Mouse (Mus musculus) thymus, postnatal 14 days (tissue): Measurements from ENCODE around the gene Gm5800.
"Not testable (repeated sequence)": the region's sequence is repeated elsewhere in the genome, so short reads cannot be mapped to it uniquely, and the experiment has no call there.

ENCODE experiments used
- DNase-seq: peaks from one replicate; pipeline ENCODE4 v3.0.0; 2021

Gene Gm5800

GRCm38 (mm10) chr14:51717083-51717482, at the start of gene Gm5800:
Gene Gm5800, minus strand, starts transcription at chr14:51717183.
- DNase-seq, result no peak

DNA sequence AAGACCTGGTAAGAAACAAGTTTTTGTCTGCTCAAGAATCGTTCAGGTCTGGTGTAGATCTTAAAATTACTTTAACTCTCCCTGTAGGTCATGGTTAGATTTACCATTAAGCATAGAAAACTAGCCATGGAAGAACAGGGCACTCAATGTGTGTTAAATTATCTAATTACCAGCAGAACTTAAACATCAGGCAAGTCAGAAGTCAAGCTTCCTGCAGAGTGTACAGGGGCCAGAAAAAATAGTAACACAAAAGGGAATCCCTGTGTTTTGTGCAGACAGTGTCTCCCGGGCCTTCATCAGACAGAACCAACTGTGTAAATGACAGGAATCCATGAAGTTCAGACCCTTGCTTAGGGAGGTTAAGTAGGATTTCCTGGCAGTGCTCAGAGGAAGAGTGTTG, 39.0 kb upstream of the Gm5800 start:
- DNase-seq, result no peak

- no peak for DNase-seq
Measured at GRCm38 (mm10) chr14:51740347-51741170, 23.6 kb upstream of the Gm5800 start.

DNA sequence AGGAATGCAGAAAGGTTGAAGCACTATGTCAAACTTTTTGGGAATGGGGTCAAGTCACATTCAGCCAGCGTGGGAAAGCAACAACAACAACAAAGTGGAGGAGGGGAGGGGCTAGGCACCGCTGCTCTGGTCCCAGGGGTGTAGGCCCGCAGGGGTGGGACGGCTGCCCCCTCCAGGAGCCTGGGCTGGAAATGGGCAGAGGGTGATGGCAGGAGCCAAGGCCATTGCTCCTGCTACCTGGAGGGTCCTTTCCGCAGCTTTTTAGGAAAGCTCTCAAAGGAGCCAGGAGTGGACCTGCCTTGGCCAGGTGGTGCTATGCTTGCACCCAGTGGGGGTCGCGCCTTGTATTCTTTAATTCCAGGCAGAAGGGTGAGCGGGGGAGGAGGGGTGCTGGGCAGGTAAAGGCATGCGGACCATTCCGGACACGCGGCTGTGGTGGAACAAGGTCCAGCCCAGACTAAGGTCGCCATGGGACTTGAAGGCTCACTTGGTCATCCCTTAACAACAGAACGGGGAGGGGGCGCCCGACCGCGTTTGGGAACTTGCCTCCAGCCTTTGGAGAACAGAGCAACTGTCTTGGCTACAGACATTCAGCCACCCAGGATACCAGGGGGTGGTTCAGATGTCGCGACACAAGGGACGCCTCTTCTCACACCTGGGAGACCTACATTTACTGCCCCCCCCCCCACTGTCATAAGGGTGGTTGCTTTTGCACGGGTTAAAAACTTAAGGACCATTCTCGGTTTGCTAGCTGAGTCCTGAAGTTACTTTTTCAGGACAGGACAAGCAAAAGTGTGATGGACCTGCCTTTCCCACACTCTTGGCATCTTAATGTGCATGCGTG, 22.4 kb upstream of the Gm5800 start:
- DNase-seq, result no peak

GRCm38 (mm10) chr14:51738411-51739149, 21.6 kb upstream of the Gm5800 start:
- no peak for DNase-seq

- DNase-seq, result no peak
Measured at GRCm38 (mm10) chr14:51737967-51738366, 21.0 kb upstream of the Gm5800 start.

DNA sequence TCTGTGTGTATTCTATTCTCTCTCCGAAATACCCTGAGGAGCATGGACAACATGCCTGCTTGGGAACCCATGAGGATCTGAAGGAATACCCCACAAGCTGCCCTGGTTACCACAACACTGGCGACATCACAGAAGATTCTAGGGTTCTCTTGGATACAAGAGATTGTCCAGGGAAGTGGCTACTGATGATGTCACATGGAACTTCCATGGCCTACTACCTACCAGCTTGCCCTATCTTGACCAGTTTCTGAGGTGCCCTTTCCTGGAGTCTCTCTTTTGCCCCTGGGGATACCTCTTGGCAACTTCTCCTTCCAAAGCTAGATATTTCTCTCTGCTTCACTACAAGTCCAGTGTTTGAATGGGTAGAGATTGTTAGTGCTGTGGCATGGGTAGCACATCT, 21.6 kb downstream of the Gm5800 start, which contains the start of gene Gm17079:
Gene Gm17079 (minus strand): TSS at position 101 of the 400 bp plus-strand sequence.
- DNase-seq, result not testable (repeated sequence)

DNA sequence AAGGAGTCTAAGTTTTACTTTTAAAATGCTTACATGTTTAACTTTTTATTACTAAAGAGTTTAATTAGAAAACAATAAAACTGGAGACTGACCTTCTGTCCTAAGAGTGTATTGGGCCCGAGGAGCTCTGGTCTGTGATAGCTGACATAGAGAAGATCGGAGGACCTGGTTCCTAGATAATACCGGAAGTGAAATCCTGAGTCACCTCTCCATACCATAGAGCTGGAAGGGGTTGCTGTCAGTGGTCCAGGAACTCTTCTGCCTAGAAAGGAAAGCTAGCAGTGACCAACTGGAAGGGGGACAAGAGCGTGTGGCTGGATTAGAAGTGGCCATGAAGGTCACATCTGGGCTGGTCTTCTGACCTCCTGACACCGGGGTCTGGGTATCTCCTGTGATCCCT, 39.7 kb downstream of the Gm5800 start:
- no peak for DNase-seq
